Mouse (Mus musculus) megakaryocyte, embryonic 14.5 days (primary cell): ENCODE measurements around the gene H2-M10.4. TPM values are rescaled to one million over a fixed set of nuclear protein-coding genes. Genes with fewer than 3 reads are reported as not detected.
A peak's percentile ranks its signal among the peaks of the same experiment; 100 is the strongest.

Experiments
- H3K27me3 ChIP-seq: replicated peaks from 2 replicates; pipeline ENCODE3; 2012; ENCODE audit warnings: inconsistent platforms
- H3K36me3 ChIP-seq: replicated peaks from 2 replicates; pipeline ENCODE3; 2012; ENCODE audit warnings: low read length, inconsistent platforms, mixed read lengths
- H3K4me1 ChIP-seq: 2 replicates; pipeline ENCODE4 v1.6.1; 2012; ENCODE audit warnings: inconsistent platforms
- H3K4me3 ChIP-seq: replicated peaks from 2 replicates; pipeline ENCODE3; 2012; ENCODE audit warnings: moderate library complexity, mild to moderate bottlenecking, inconsistent platforms
- H3K9me3 ChIP-seq: 2 replicates; pipeline ENCODE4 v1.6.1; 2012; ENCODE audit warnings: inconsistent platforms
- FLI1 ChIP-seq: IDR thresholded peaks from 2 replicates; pipeline ENCODE4 v1.6.1; 2012; ENCODE audit warnings: low read length, inconsistent platforms, mixed read lengths
- GATA1 ChIP-seq: IDR thresholded peaks from 3 replicates; pipeline ENCODE4 v1.6.1; 2012; ENCODE audit warnings: mixed read lengths, low read length, inconsistent platforms, borderline replicate concordance
- polyA plus RNA-seq: library from polyadenylated mRNA; stranded (reverse); fragments of >175 nt; gene quantifications from 2 replicates; pipeline ENCODE4 v1.2.3, GENCODE M21; 2012; ENCODE audit warnings: low replicate concordance; ENCODE audit not compliant: insufficient read depth

Gene H2-M10.4
- polyA plus RNA-seq, 1 experiment, result not detected

DNA sequence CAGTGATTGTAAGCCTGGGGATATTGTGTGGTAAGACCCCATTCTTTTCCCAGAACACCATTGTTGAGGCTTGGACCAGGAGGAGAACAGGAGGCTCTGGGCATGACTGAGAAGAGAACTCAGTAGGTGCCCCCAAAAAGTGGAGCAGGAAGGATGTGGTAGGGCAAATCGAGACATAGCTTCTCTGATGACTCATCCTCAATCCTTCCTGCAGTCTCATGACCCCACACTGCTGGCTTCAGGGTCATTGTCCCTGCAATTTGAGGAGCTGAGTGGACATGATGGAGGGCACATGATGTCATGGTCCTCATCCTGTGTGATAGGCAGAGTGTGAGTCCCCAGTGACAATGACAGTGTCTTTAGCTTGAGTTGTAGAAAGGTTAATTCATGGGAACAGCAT, 46.7 kb downstream of the H2-M10.4 start:
- TF ChIP-seq FLI1, result no peak
- no peak for TF ChIP-seq GATA1
- Histone ChIP-seq H3K4me1 (peaks cover 11% of the 10 kb centered on the region), H3K4me3 (peak overlapping the region; percentile 7), H3K36me3 (no peaks in the 10 kb centered on the region), H3K9me3 (no peaks in the 10 kb centered on the region), H3K27me3 (peaks cover 8% of the 10 kb centered on the region)

DNA sequence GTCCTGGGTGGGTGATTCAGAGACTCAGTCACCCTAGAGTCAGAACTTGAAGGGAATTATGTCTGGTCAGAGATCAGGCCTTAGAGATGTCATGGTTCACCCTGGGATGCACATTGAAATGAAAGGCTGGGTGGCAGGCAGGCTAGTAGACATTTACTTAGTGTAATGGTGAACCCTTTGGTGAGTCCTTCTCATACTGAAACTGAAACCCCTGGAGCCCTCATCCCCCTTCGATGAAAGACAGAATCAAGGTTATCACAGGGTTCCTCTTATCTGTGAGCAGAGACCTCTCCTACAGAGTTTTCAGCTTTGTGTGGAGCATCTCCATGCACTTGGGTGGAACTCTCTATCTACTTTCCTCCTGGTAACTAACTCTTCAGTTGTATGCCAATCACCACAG, 47.8 kb downstream of the H2-M10.4 start:
- Histone ChIP-seq H3K4me3 (no peak overlapping the region), H3K36me3 (no peaks in the 10 kb centered on the region), H3K9me3 (no peaks in the 10 kb centered on the region), H3K27me3 (peaks cover 8% of the 10 kb centered on the region), H3K4me1 (peaks cover 11% of the 10 kb centered on the region)
- no peak for TF ChIP-seq GATA1
- no peak for TF ChIP-seq FLI1

Other genes starting within 250 kb of the H2-M10.4 start
- gene Rpp21, start 204.3 kb downstream of the H2-M10.4 start, polyA plus RNA-seq, result 81.8 and 103 TPM in 2 replicates
- 2.5 TPM in 2 replicates for gene Trim39, start 190.1 kb downstream of the H2-M10.4 start, polyA plus RNA-seq
- not detected in 2 replicates for gene H2-M10.2, start 175.8 kb downstream of the H2-M10.4 start, polyA plus RNA-seq
- gene H2-M10.1, start 136.2 kb downstream of the H2-M10.4 start, polyA plus RNA-seq, result not detected in 2 replicates
- not detected in 2 replicates for gene H2-M10.3, start 93.9 kb downstream of the H2-M10.4 start, polyA plus RNA-seq
- gene H2-M11, start 84.7 kb upstream of the H2-M10.4 start, polyA plus RNA-seq, result not detected in 2 replicates
- gene H2-M9, start 180.3 kb upstream of the H2-M10.4 start, polyA plus RNA-seq, result not detected in 2 replicates
- gene H2-M1, start 209.9 kb upstream of the H2-M10.4 start, polyA plus RNA-seq, result not detected in 2 replicates